Mouse (Mus musculus): ENCODE measurements around the gene Mfap5.
A peak's percentile ranks its signal among the peaks of the same experiment; 100 is the strongest.
"Not testable (repeated sequence)": the region's sequence is repeated elsewhere in the genome, so short reads cannot be mapped to it uniquely, and the experiment has no call there.

Mfap5 gene

GRCm38 (mm10) chr6:122560427-122560826 lies 54.8 kb downstream of the Mfap5 start:
- DNase-seq (ENCODE audit: low spot score in 2 of 2), result peak; percentile 63 to 75

- no peak for DNase-seq (ENCODE audit: low spot score in 2 of 2)
Measured at GRCm38 (mm10) chr6:122561005-122561404, 55.4 kb downstream of the Mfap5 start.

- peak in 1 of 2 experiments; percentile 36 for DNase-seq (ENCODE audit: low spot score in 2 of 2)
Measured at GRCm38 (mm10) chr6:122562463-122562862, 56.8 kb downstream of the Mfap5 start.

GRCm38 (mm10) chr6:122565070-122565784 lies 59.6 kb downstream of the Mfap5 start:
- no peak for DNase-seq (ENCODE audit: low spot score in 2 of 2)

DNA sequence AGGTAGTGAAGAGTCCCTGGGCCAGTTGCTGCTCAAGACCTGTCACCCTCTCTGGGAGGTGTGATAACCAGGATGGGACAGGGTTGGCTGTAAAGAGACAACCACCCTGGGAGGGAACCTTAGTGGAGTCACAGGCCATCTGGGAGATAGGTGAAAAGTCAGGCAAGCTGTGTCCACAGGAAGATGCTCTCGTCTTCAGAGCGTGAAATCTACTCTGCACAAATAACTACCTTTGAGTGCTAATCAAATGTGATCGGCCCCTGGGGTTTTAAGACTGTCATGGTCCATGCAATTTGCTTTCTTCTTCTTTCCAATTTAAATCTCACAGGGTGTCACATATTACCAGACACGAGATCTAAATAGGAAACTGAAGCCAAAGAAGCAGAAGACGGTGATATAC lies 63.5 kb downstream of the Mfap5 start:
- DNase-seq (ENCODE audit: low spot score in 2 of 2), result peak; percentile 35 to 41

DNA sequence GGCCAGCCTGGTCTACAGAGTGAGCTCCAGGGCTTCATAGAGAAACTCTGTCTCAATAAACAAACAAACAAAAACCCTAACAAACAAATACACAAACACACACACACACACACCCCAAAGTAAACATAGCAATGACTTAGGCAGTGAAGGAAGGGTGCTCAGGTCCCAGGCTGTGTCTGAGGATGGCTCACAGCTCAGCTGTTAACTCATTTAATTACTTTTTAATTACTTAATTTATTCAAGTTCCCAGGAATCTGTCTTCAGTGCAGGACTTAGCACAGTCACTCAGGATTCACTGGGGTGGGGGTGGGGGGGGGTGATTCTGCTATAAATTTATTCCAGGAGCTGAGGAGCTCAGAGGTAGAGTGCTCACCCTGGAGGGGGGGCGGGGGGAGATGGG lies 64.1 kb downstream of the Mfap5 start:
- DNase-seq (ENCODE audit: low spot score in 2 of 2), result no peak

GRCm38 (mm10) chr6:122570695-122571616 lies 65.3 kb downstream of the Mfap5 start:
- DNase-seq (ENCODE audit: low spot score in 2 of 2), result peak; percentile 64 to 72

DNA sequence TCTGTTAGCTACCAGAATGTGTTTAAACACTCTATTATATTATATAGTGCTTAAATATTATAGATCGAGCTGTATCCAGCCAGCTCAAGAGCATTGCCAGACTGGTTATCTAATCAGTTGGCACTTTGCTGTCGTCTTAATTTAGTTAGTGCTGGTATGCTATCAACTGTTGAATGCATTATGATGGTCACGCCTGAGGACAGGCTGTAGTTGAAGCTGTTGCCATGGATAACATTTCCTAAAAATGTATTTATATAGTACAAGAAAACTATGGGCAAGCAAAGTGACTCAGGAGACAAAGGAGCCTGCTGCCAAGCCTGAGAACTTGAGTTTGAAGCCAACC lies 65.9 kb downstream of the Mfap5 start:
- no peak for DNase-seq (ENCODE audit: low spot score in 2 of 2)

DNA sequence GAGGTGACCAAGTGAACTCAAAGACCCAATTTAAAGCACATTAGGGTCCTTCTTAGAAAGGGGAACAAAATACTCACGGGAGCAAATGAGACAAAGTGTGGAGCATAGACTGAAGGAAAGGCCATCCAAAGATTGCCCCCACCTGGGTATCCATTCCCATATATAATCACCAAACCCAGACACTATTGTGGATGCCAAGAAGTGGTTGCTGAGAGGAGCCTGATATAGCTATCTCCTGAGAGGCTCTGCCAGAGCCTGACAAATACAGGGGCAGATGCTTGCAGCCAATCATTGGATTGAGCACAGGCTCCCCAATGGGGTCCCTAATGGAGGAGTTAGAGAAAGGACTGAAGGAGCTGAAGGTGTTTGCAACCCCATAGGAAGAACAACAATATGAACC lies 69.4 kb downstream of the Mfap5 start:
- DNase-seq (ENCODE audit: low spot score in 2 of 2), result not testable (repeated sequence)

- DNase-seq (ENCODE audit: low spot score in 2 of 2), result no peak
Measured at GRCm38 (mm10) chr6:122577030-122577429, 71.4 kb downstream of the Mfap5 start.
